Mouse (Mus musculus) lung, postnatal 0 days (tissue): ENCODE measurements around the gene Supt5. TPM values are rescaled to one million over a fixed set of nuclear protein-coding genes. Genes with fewer than 3 reads are reported as not detected.
A peak's percentile ranks its signal among the peaks of the same experiment; 100 is the strongest.

Experiments
- ATAC-seq: fragments of 200-750 bp; cut with Nextera tagmentation; 2 replicates; pipeline ENCODE4 v1.8.0; 2017; ENCODE audit warnings: moderate library complexity
- DNase-seq: peaks from one replicate; pipeline ENCODE4 v3.0.0-alpha.2; 2016; ENCODE audit warnings: low spot score
- H3K27ac ChIP-seq: fragments of 300-500 bp; sonication (generic); 2 replicates; pipeline ENCODE4 v1.5.1; 2014; ENCODE audit warnings: antibody characterized with exemption, mild to moderate bottlenecking, low read length, mixed read lengths
- H3K27me3 ChIP-seq: fragments of 300-500 bp; sonication (generic); replicated peaks from 2 replicates; pipeline ENCODE4 v1.6.1; 2014; ENCODE audit warnings: low read length, mixed read lengths; ENCODE audit not compliant: insufficient read depth
- H3K36me3 ChIP-seq: fragments of 300-500 bp; sonication (generic); 2 replicates; pipeline ENCODE4 v1.6.1; 2014; ENCODE audit warnings: low read length, mixed read lengths; ENCODE audit not compliant: insufficient read depth
- H3K4me1 ChIP-seq: fragments of 300-500 bp; sonication (generic); 2 replicates; pipeline ENCODE4 v1.6.1; 2014; ENCODE audit warnings: antibody characterized with exemption, low read depth, low read length, mixed read lengths; ENCODE audit not compliant: insufficient read depth
- H3K4me2 ChIP-seq: fragments of 300-500 bp; sonication (generic); replicated peaks from 2 replicates; pipeline ENCODE4 v1.6.1; 2014; ENCODE audit warnings: low read depth, mild to moderate bottlenecking, low read length, moderate library complexity, mixed read lengths
- H3K4me3 ChIP-seq: fragments of 300-500 bp; sonication (generic); 2 replicates; pipeline ENCODE4 v1.5.1; 2014; ENCODE audit warnings: low read depth, low read length
- H3K9ac ChIP-seq: fragments of 300-500 bp; sonication (generic); replicated peaks from 2 replicates; pipeline ENCODE4 v1.6.1; 2014; ENCODE audit warnings: low read depth, mild to moderate bottlenecking
- H3K9me3 ChIP-seq: fragments of 300-500 bp; sonication (generic); 2 replicates; pipeline ENCODE4 v1.6.1; 2016; ENCODE audit warnings: low read length, mixed read lengths
- CTCF ChIP-seq: IDR thresholded peaks from 2 replicates; pipeline ENCODE4 v1.5.1; 2016; ENCODE audit warnings: antibody characterized with exemption, mild to moderate bottlenecking
- EP300 ChIP-seq: IDR thresholded peaks from 2 replicates; pipeline ENCODE4 v1.6.1; 2016; ENCODE audit warnings: antibody characterized with exemption, mild to moderate bottlenecking, control low read depth
- WGBS: fragments of 180-500 bp; shearing (Covaris S2); extraction: QIAGEN DNeasy Blood & Tissue Kit; methylation state at CpG from one replicate; pipeline ENCODE4 v1.1.7; 2014; 5-methylcytosine and 5-hydroxymethylcytosine counted together
- polyA plus RNA-seq: library from polyadenylated mRNA; unstranded; fragments of >200 nt; fragmentation: Nextera tagmentation; extraction: Ambion mirVana; gene quantifications from 2 replicates; pipeline ENCODE4 v1.2.1, GENCODE M21; 2015

The Supt5 gene
- polyA plus RNA-seq, 1 experiment from 2014 or later, result 39.7 TPM

GRCm38 (mm10) chr7:28290638-28291590 lies 47.6 kb downstream of the Supt5 start, which contains the start of gene Selenov:
Gene Selenov (minus strand): TSS chr7:28291186.
- TF ChIP-seq CTCF (peak; percentile 26; the same call in 1 of the 2 replicates), EP300 (no peak)
- peak; percentile 31 for DNase-seq
- no peaks in the 10 kb centered on the region for H3K9me3 ChIP-seq
- H3K4me3 ChIP-seq, result peak within 1 kb of the TSS; percentile 21
- no peak within 1 kb of the TSS for H3K27ac ChIP-seq
- peak within 1 kb of the TSS; percentile 50 for H3K4me2 ChIP-seq
- H3K4me1 ChIP-seq, result no peaks in the 10 kb centered on the region
- ATAC-seq, result peak; percentile 55
- no peaks in the 10 kb centered on the region for H3K36me3 ChIP-seq
- 4% methylated on average over 52 of the region's 52 CpGs for WGBS
- peaks cover 42% of the 10 kb centered on the region for H3K27me3 ChIP-seq
- H3K9ac ChIP-seq, result no peak within 1 kb of the TSS

DNA sequence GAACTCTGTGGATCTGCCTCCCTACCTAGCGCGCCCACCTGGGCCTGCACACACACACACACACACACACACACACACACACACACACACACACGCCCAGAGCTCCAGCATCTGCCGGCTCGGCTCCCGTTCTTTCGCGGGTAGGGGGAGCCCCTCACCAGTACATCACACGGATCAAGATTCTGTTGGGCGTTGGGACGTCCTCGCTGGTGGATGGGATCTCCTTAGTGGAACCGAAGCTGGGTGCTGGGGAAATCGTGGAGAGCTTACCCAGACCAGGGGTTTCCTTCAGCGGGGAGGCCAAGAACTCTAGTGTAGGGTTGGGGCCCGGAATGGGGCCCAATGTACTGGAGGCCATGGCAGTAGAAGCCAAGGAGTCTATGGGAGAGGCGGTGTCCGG lies 48.4 kb downstream of the Supt5 start:
- H3K4me2 ChIP-seq, result peak overlapping the region; percentile 50
- no peaks in the 10 kb centered on the region for H3K9me3 ChIP-seq
- peak overlapping the region; percentile 21; the same call in 1 of the 2 replicates for H3K4me3 ChIP-seq
- TF ChIP-seq EP300 (no peak), CTCF (peak; percentile 29; the same call in 1 of the 2 replicates)
- DNase-seq (no peak), ATAC-seq (0 out of 2 replicates have a peak, but pooled peaks have one; percentile 17)
- H3K4me1 ChIP-seq, result no peaks in the 10 kb centered on the region
- H3K27ac ChIP-seq, result no peak overlapping the region
- WGBS, result 1% methylated on average over 16 of the region's 18 CpGs
- no peak overlapping the region for H3K9ac ChIP-seq
- no peaks in the 10 kb centered on the region for H3K36me3 ChIP-seq
- H3K27me3 ChIP-seq, result peaks cover 40% of the 10 kb centered on the region

DNA sequence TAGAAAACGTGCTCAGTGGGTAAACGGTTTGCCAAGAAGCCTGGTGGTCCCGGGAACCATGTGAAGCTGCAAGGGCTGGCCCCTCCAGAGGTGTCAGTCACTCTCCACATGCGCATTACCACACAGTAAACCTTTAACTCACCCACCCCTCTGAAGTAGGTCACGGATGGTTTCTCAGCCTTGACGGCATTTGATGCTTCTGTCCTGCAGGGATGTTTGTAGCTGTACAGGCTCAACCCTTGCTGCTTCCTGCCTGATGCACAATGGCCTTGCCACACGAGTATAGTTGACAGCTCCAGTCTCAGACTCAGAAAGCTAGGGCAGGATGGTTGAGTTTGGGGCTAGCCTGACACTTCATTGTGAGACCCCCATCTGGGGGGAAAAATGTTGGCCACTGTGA lies 57.9 kb downstream of the Supt5 start:
- H3K4me3 ChIP-seq, result no peak overlapping the region
- WGBS, result 73% methylated on average over 7 of the region's 7 CpGs
- H3K9me3 ChIP-seq, result no peaks in the 10 kb centered on the region
- ATAC-seq, result no peak
- H3K4me1 ChIP-seq, result no peaks in the 10 kb centered on the region
- H3K27ac ChIP-seq, result no peak overlapping the region
- DNase-seq, result no peak
- H3K36me3 ChIP-seq, result no peaks in the 10 kb centered on the region
- H3K9ac ChIP-seq, result no peak overlapping the region
- no peak for TF ChIP-seq EP300
- no peak for TF ChIP-seq CTCF
- H3K27me3 ChIP-seq, result no peaks in the 10 kb centered on the region
- no peak overlapping the region for H3K4me2 ChIP-seq

GRCm38 (mm10) chr7:28278279-28278652 lies 60.3 kb downstream of the Supt5 start:
- Histone ChIP-seq H3K27ac (peak overlapping the region; percentile 76; the same call in 1 of the 2 replicates), H3K9me3 (no peaks in the 10 kb centered on the region), H3K9ac (peak overlapping the region; percentile 83), H3K4me1 (no peaks in the 10 kb centered on the region), H3K4me3 (peak overlapping the region; percentile 67), H3K4me2 (peak overlapping the region; percentile 88), H3K27me3 (no peaks in the 10 kb centered on the region), H3K36me3 (no peaks in the 10 kb centered on the region)
- DNase-seq, result no peak
- ATAC-seq, result peak; percentile 15; the same call in 1 of the 2 replicates
- 77% methylated on average over 7 of the region's 7 CpGs for WGBS
- TF ChIP-seq EP300, result no peak
- no peak for TF ChIP-seq CTCF

GRCm38 (mm10) chr7:28277615-28278278 lies 60.8 kb downstream of the Supt5 start, which contains the start of gene Eid2b:
Gene Eid2b (plus strand): TSS chr7:28277739.
- no peaks in the 10 kb centered on the region for H3K36me3 ChIP-seq
- no peaks in the 10 kb centered on the region for H3K27me3 ChIP-seq
- DNase-seq (peak; percentile 95), ATAC-seq (peak; percentile 84)
- H3K9me3 ChIP-seq, result no peaks in the 10 kb centered on the region
- H3K9ac ChIP-seq, result peak within 1 kb of the TSS; percentile 83
- TF ChIP-seq CTCF (peak; percentile 91), EP300 (no peak)
- H3K4me1 ChIP-seq, result no peaks in the 10 kb centered on the region
- H3K4me3 ChIP-seq, result peak within 1 kb of the TSS; percentile 67
- WGBS, result 2% methylated on average over 67 of the region's 68 CpGs
- peak within 1 kb of the TSS; percentile 88 for H3K4me2 ChIP-seq
- H3K27ac ChIP-seq, result peak within 1 kb of the TSS; percentile 76

DNA sequence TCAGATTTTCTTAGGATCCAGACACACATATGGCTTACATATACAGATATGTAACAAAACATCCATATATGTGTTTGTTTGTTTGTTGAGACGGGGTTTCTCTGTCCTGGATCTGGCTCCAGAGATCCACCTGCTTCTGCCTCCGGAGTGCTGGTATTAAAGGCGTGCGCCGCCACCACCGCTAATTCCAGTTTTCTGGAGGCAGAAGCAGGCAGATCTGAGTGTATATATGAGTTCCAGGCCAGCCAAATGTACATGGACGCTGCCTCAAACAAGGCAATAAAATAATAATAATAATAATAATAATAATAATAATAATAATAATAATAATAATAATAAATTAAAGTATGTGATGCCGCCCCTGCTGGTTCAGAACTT lies 61.3 kb downstream of the Supt5 start:
- Histone ChIP-seq H3K9me3 (no peaks in the 10 kb centered on the region), H3K9ac (no peak overlapping the region), H3K36me3 (no peaks in the 10 kb centered on the region), H3K27ac (no peak overlapping the region), H3K4me1 (no peaks in the 10 kb centered on the region), H3K4me2 (no peak overlapping the region), H3K4me3 (peak overlapping the region; percentile 67; the same call in 1 of the 2 replicates), H3K27me3 (no peaks in the 10 kb centered on the region)
- 55% methylated on average over 8 of the region's 8 CpGs for WGBS
- ATAC-seq (no peak), DNase-seq (no peak)
- TF ChIP-seq EP300 (no peak), CTCF (no peak)
